Mouse (Mus musculus): ENCODE measurements around the gene Plgrkt. TPM values are rescaled to one million over a fixed set of nuclear protein-coding genes. Genes with fewer than 3 reads are reported as not detected.

Gene Plgrkt
- polyA plus RNA-seq, 1 experiment from 2014 or later = 49.1 TPM

GRCm38 (mm10) chr19:29302119-29302518, 65.1 kb downstream of the Plgrkt start:
- Histone ChIP-seq H3K4me1 (ENCODE audit: insufficient read depth, low read length) (no peaks in the 10 kb centered on the region), H3K9ac (replicated peaks; ENCODE audit: low read length) (no peak overlapping the region), H3K4me3 (ENCODE audit: low read length) (no peak overlapping the region), H3K27me3 (ENCODE audit: insufficient read depth, low read length) (no peaks in the 10 kb centered on the region), H3K36me3 (ENCODE audit: insufficient read depth, low read length) (peaks cover 15% of the 10 kb centered on the region), H3K27ac (ENCODE audit: low read length) (no peak overlapping the region), H3K9me3 (ENCODE audit: low read length) (no peaks in the 10 kb centered on the region), H3K4me2 (replicated peaks; ENCODE audit: low read depth, low read length) (no peak overlapping the region)
- no peak for ATAC-seq (ENCODE audit: low FRiP score, low TSS enrichment)
- WGBS = 98% methylated on average over 2 of the region's 2 CpGs

- no peaks in the 10 kb centered on the region for H3K4me1 ChIP-seq (ENCODE audit: insufficient read depth, low read length)
- H3K27ac ChIP-seq (ENCODE audit: low read length) = no peak overlapping the region
- H3K36me3 ChIP-seq (ENCODE audit: insufficient read depth, low read length) = peaks cover 17% of the 10 kb centered on the region
- ATAC-seq (ENCODE audit: low FRiP score, low TSS enrichment) = no peak
- no peak overlapping the region for H3K9ac ChIP-seq (replicated peaks; ENCODE audit: low read length)
- no peak overlapping the region for H3K4me3 ChIP-seq (ENCODE audit: low read length)
- no peaks in the 10 kb centered on the region for H3K9me3 ChIP-seq (ENCODE audit: low read length)
- 93% methylated on average over 13 of the region's 13 CpGs for WGBS
- H3K4me2 ChIP-seq (replicated peaks; ENCODE audit: low read depth, low read length) = no peak overlapping the region
- H3K27me3 ChIP-seq (ENCODE audit: insufficient read depth, low read length) = no peaks in the 10 kb centered on the region
These were observed 66.3 kb downstream of the Plgrkt start for GRCm38 (mm10) chr19:29300919-29301318.

Other genes starting within 250 kb of the Plgrkt start
- gene Jak2, start 115.6 kb downstream of the Plgrkt start, polyA plus RNA-seq (2015; fragmentation: Nextera tagmentation; extraction: Ambion mirVana) = 4.6 and 5.7 TPM in 2 replicates
- gene Insl6, start 42.0 kb downstream of the Plgrkt start, polyA plus RNA-seq (2015; fragmentation: Nextera tagmentation; extraction: Ambion mirVana) = 5.2 and 5.3 TPM in 2 replicates
- 0.15 and 0.42 TPM in 2 replicates for gene Rln1, start 32.7 kb downstream of the Plgrkt start, polyA plus RNA-seq (2015; fragmentation: Nextera tagmentation; extraction: Ambion mirVana)
- gene Cd274, start 65 bp upstream of the Plgrkt start, polyA plus RNA-seq (2015; fragmentation: Nextera tagmentation; extraction: Ambion mirVana) = 0.28 and 0.30 TPM in 2 replicates
- gene Pdcd1lg2, start 43.5 kb upstream of the Plgrkt start, polyA plus RNA-seq (2015; fragmentation: Nextera tagmentation; extraction: Ambion mirVana) = not detected in 2 replicates
- gene Ric1, start 154.9 kb upstream of the Plgrkt start, polyA plus RNA-seq (2015; fragmentation: Nextera tagmentation; extraction: Ambion mirVana) = 11.6 and 13.8 TPM in 2 replicates